Mouse (Mus musculus) liver, postnatal 0 days (tissue): ENCODE measurements around the gene Utp18.

Source experiments
- CTCF ChIP-seq: sonication (generic); IDR thresholded peaks from 2 replicates; pipeline ENCODE4 v1.5.1; 2016; ENCODE audit warnings: antibody characterized with exemption, low read depth
- EP300 ChIP-seq: IDR thresholded peaks from 2 replicates; pipeline ENCODE4 v1.6.1; 2016; ENCODE audit warnings: antibody characterized with exemption, low read depth, mild to moderate bottlenecking

DNA sequence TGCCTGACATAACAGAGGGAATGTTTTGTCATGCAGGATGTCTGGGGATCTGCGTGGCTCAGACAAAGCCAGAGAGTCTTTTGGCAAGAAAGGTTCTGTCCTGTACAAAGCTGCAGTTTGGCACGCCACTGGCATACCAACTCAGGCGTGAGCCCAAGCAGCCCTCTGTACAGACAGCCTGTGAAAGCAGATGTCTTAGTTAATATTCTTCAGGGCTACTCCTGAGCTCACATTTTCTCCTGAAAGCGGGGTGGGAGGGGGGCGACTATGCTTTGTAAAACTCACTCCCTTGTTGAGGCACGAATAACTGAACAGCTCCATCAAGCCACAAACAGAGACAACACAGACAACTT lies 56.3 kb downstream of the Utp18 start:
- no peak for TF ChIP-seq EP300
- TF ChIP-seq CTCF, result no peak
